ENCODE assay signal across 28 mouse cellular contexts in the genomic region with DNA sequence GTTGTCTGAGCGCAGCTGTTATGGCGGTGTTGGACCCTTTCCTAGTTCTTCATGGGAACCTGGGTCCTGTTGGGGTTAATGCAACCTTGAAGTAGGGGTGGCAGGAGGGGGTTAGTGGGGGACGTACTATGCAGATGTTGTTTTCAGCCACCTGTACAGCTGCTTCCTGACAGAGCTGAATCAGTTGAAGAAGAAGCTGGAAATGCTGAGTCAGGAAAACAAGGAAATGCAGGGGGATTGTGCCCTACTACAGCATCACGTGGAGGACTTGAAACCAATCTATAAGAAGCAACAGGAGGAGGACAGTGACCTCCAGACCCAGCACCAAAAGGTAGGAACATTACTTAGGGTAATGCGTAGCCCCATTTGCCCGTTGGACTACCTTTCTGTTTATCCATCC. TPM values are rescaled to one million over a fixed set of nuclear protein-coding genes. Genes with fewer than 3 reads are reported as not detected.
A peak's percentile ranks its signal among the peaks of the same experiment; 100 is the strongest.
DNase-seq lines count a peak whose midpoint lies in the region; ATAC-seq and TF ChIP-seq lines count a peak whose summit lies in the region.
"Had no signal": no experiment of that assay in that cellular context is flagged by ENCODE, and none has a peak within 500 bp of the region (broad histone marks: within the 10 kb centered on the region; RNA-seq: fewer than 3 reads in every experiment).

No protein-coding gene starts in this region.

- peak; percentile 31 for DNase-seq in heart, embryonic 10.5 days (ENCODE audit: low spot score)
- DNase-seq in heart, adult 18-20 months: no peak
- peak; percentile 3 for DNase-seq in midbrain, embryonic 10.5 days (ENCODE audit: low spot score)
- DNase-seq in midbrain, postnatal 0 days (ENCODE audit: low spot score): no peak
- no peak for DNase-seq in CH12.LX (ENCODE audit: extremely low read depth)
- no peak for DNase-seq in ES-E14 (ENCODE audit: low read depth, low spot score)
- DNase-seq in adrenal gland, postnatal 36 days: no peak
- DNase-seq: adrenal gland, adult 2 months; adrenal gland, postnatal 10 days; cerebellum, adult 11 months; cerebellum, adult 18-20 months; cerebellum, adult 8-10 months; cerebellum, adult 9-11 months; cerebellum, postnatal 14 days; cerebellum, postnatal 36 days; embryo, embryonic 11 days had no signal

- H3K36me3 ChIP-seq in heart, embryonic 10.5 days: no peaks in the 10 kb centered on the region
- no peaks in the 10 kb centered on the region for H3K36me3 ChIP-seq in midbrain, embryonic 10.5 days
- H3K36me3 ChIP-seq in midbrain, postnatal 0 days (ENCODE audit: insufficient read depth, low read length): no peaks in the 10 kb centered on the region
- H3K36me3 ChIP-seq in CH12.LX (replicated peaks in 1 of 2; ENCODE audit: control insufficient read depth in 1 of 2, insufficient read depth in 1 of 2, low read length in 1 of 2) (no peaks in the 10 kb centered on the region), ES-E14 (ENCODE audit: control insufficient read depth, insufficient read depth, low read length, poor library complexity, severe bottlenecking) (no peaks in the 10 kb centered on the region)
- H3K36me3 ChIP-seq: embryonic facial prominence, embryonic 13.5 days; embryonic facial prominence, embryonic 15.5 days; forebrain, embryonic 10.5 days; forebrain, embryonic 12.5 days had no signal

- H3K9ac ChIP-seq in midbrain, postnatal 0 days (replicated peaks; ENCODE audit: low read length, poor library complexity, severe bottlenecking): no peak overlapping the region
- H3K9ac ChIP-seq in CH12.LX (ENCODE audit: insufficient read depth, low read depth) (no peak overlapping the region), ES-E14 (ENCODE audit: insufficient read depth, low read depth, low read length, poor library complexity, severe bottlenecking) (no peak overlapping the region)
- H3K9ac ChIP-seq: embryonic facial prominence, embryonic 13.5 days; embryonic facial prominence, embryonic 15.5 days; forebrain, embryonic 12.5 days had no signal

- WGBS in heart, embryonic 10.5 days: 80% methylated on average over 6 of the region's 6 CpGs
- 85% methylated on average over 6 of the region's 6 CpGs for WGBS in midbrain, embryonic 10.5 days
- WGBS in midbrain, postnatal 0 days: 80% methylated on average over 6 of the region's 6 CpGs

- peaks cover 3% of the 10 kb centered on the region; the same call in 1 of the 2 replicates for H3K27me3 ChIP-seq in heart, embryonic 10.5 days (ENCODE audit: insufficient read depth, poor library complexity, severe bottlenecking)
- H3K27me3 ChIP-seq in midbrain, embryonic 10.5 days (ENCODE audit: low read depth, poor library complexity, severe bottlenecking): no peaks in the 10 kb centered on the region
- no peaks in the 10 kb centered on the region for H3K27me3 ChIP-seq in midbrain, postnatal 0 days (ENCODE audit: insufficient read depth, low read length)
- no peaks in the 10 kb centered on the region for H3K27me3 ChIP-seq in CH12.LX (replicated peaks)
- H3K27me3 ChIP-seq: embryonic facial prominence, embryonic 13.5 days; embryonic facial prominence, embryonic 15.5 days; forebrain, embryonic 12.5 days had no signal

- no peak overlapping the region for H3K4me3 ChIP-seq in heart, embryonic 10.5 days
- no peak overlapping the region for H3K4me3 ChIP-seq in midbrain, embryonic 10.5 days
- H3K4me3 ChIP-seq in midbrain, postnatal 0 days (ENCODE audit: low read depth, low read length): no peak overlapping the region
- H3K4me3 ChIP-seq in CH12.LX (replicated peaks in 1 of 3; ENCODE audit: low read depth in 2 of 3, low read length in 2 of 3, poor library complexity in 1 of 3) (no peak overlapping the region), ES-E14 (ENCODE audit: insufficient read depth in 1 of 2, low read depth in 1 of 2, low read length in 2 of 2, poor library complexity in 1 of 2, severe bottlenecking in 1 of 2) (no peak overlapping the region)
- H3K4me3 ChIP-seq: embryonic facial prominence, embryonic 13.5 days; embryonic facial prominence, embryonic 15.5 days; erythroblast, embryonic 14.5 days; forebrain, embryonic 10.5 days; forebrain, embryonic 12.5 days had no signal

- no peak for ATAC-seq in midbrain, postnatal 0 days (ENCODE audit: low FRiP score)
- ATAC-seq: forebrain, embryonic 14.5 days; forebrain, embryonic 16.5 days had no signal

- in situ Hi-C loops in CH12.LX (cut with MboI; ENCODE audit: low pct_ligation_motif_present, low pct_unique_long_range_greater_than_20kb, low sequenced_read_pairs) (no loop called here), ES-E14 (cut with MboI; ENCODE audit: low sequenced_read_pairs in 2 of 2, unreplicated experiment in 2 of 2) (no loop called here)

- TF ChIP-seq RAD21 in CH12.LX (IDR thresholded peaks at IDR 0.05; ENCODE audit: low read depth, low read length): no peak

- no peak for TF ChIP-seq EP300 in CH12.LX (IDR thresholded peaks at IDR 0.05; ENCODE audit: low read length)

- no peak overlapping the region for H3K4me2 ChIP-seq in midbrain, postnatal 0 days (ENCODE audit: low read depth, low read length, poor library complexity, severe bottlenecking)
- no peak overlapping the region for H3K4me2 ChIP-seq in CH12.LX (ENCODE audit: insufficient read depth, low read depth, poor library complexity, severe bottlenecking)
- H3K4me2 ChIP-seq: embryonic facial prominence, embryonic 13.5 days; embryonic facial prominence, embryonic 15.5 days; forebrain, embryonic 12.5 days had no signal

- H3K27ac ChIP-seq in heart, embryonic 10.5 days: no peak overlapping the region
- no peak overlapping the region for H3K27ac ChIP-seq in midbrain, embryonic 10.5 days (replicated peaks)
- no peak overlapping the region for H3K27ac ChIP-seq in midbrain, postnatal 0 days (ENCODE audit: low read depth, low read length)
- H3K27ac ChIP-seq in CH12.LX (ENCODE audit: insufficient read depth, low read depth) (no peak overlapping the region), ES-E14 (ENCODE audit: insufficient read depth, low read depth, low read length, poor library complexity, severe bottlenecking) (no peak overlapping the region)
- H3K27ac ChIP-seq: embryonic facial prominence, embryonic 13.5 days; embryonic facial prominence, embryonic 15.5 days; forebrain, embryonic 10.5 days; forebrain, embryonic 12.5 days had no signal

- no peak for TF ChIP-seq POLR2A in CH12.LX (IDR thresholded peaks at IDR 0.05; ENCODE audit: low read depth, low read length)

- H3K9me3 ChIP-seq in heart, embryonic 10.5 days: no peaks in the 10 kb centered on the region
- no peaks in the 10 kb centered on the region; the same call in 1 of the 2 replicates for H3K9me3 ChIP-seq in midbrain, embryonic 10.5 days (replicated peaks)
- H3K9me3 ChIP-seq in midbrain, postnatal 0 days (ENCODE audit: low read length): no peaks in the 10 kb centered on the region
- no peaks in the 10 kb centered on the region for H3K9me3 ChIP-seq in CH12.LX (replicated peaks; ENCODE audit: low read length)
- no peaks in the 10 kb centered on the region for H3K9me3 ChIP-seq in ES-E14 (ENCODE audit: control insufficient read depth, insufficient read depth, low read depth, low read length)
- H3K9me3 ChIP-seq: embryonic facial prominence, embryonic 13.5 days; embryonic facial prominence, embryonic 15.5 days; forebrain, embryonic 10.5 days; forebrain, embryonic 12.5 days had no signal

- dilution Hi-C loops in CH12.LX (cut with MboI; ENCODE audit: extremely low pct_ligation_motif_present, extremely low pct_unique_long_range_greater_than_20kb, low sequenced_read_pairs): no loop called here

- no peaks in the 10 kb centered on the region for H3K4me1 ChIP-seq in heart, embryonic 10.5 days
- no peaks in the 10 kb centered on the region for H3K4me1 ChIP-seq in midbrain, embryonic 10.5 days
- H3K4me1 ChIP-seq in midbrain, postnatal 0 days (ENCODE audit: insufficient read depth, low read length): no peaks in the 10 kb centered on the region
- H3K4me1 ChIP-seq in CH12.LX (ENCODE audit: control insufficient read depth in 1 of 2, insufficient read depth in 2 of 2) (peaks cover 0 to 4% of the 10 kb centered on the region in 2 experiments; a peak in 1 of 4 replicates), ES-E14 (ENCODE audit: control insufficient read depth in 2 of 2, insufficient read depth in 2 of 2, low read length in 2 of 2, poor library complexity in 1 of 2) (no peaks in the 10 kb centered on the region)
- H3K4me1 ChIP-seq: embryonic facial prominence, embryonic 13.5 days; embryonic facial prominence, embryonic 15.5 days; forebrain, embryonic 10.5 days; forebrain, embryonic 12.5 days had no signal

- no peaks in the 10 kb centered on the region for H3K79me2 ChIP-seq in CH12.LX (replicated peaks; ENCODE audit: control insufficient read depth, extremely low read depth, insufficient read depth, poor library complexity, severe bottlenecking)

- TF ChIP-seq CTCF in midbrain, postnatal 0 days (IDR thresholded peaks at IDR 0.05): no peak
- no peak for TF ChIP-seq CTCF in CH12.LX (conservative IDR thresholded peaks at IDR 0.05 in 1 of 2, IDR thresholded peaks at IDR 0.05 in 1 of 2; ENCODE audit: low read depth in 2 of 2, low read length in 2 of 2)

TF ChIP-seq in CH12.LX, 34 proteins besides CTCF, POLR2A, EP300 and RAD21 (continues in another document):
- TF ChIP-seq MAFK (IDR thresholded peaks at IDR 0.05; ENCODE audit: insufficient replicate concordance, low read length) (peak; percentile 61), NRF1 (IDR thresholded peaks at IDR 0.05; ENCODE audit: low read depth, low read length) (no peak), CHD1 (IDR thresholded peaks at IDR 0.05; ENCODE audit: low read depth, low read length) (no peak), TBP (conservative IDR thresholded peaks at IDR 0.05; ENCODE audit: low read depth, low read length) (no peak), SMC3 (IDR thresholded peaks at IDR 0.05; ENCODE audit: low read depth, low read length) (no peak)

TF ChIP-seq in ES-E14, 5 proteins besides CTCF, POLR2A, EP300 and RAD21:
- TF ChIP-seq MAFK (IDR thresholded peaks at IDR 0.05; ENCODE audit: insufficient read depth, low read depth, low read length) (peak; percentile 82), ZC3H11A (IDR thresholded peaks at IDR 0.05; ENCODE audit: borderline replicate concordance, low read depth, low read length) (no peak)
TF ChIP-seq in ES-E14: peak in this region for 1.

RNA-seq across cellular contexts. Expression of a gene that starts 13.7 kb away (rescaled TPM):
- not detected in 2 replicates for polyA plus RNA-seq in heart, embryonic 10.5 days (2016; fragmentation: Nextera tagmentation; extraction: Ambion mirVana)
- total RNA-seq in heart, adult 18-20 months (2021): not detected
- not detected in 2 replicates for polyA plus RNA-seq in midbrain, embryonic 10.5 days (2016; fragmentation: Nextera tagmentation; extraction: Ambion mirVana)
- not detected in 2 replicates for total RNA-seq in midbrain, postnatal 0 days (2014; rRNA removed)
- polyA plus RNA-seq in midbrain, postnatal 0 days (2015; fragmentation: Nextera tagmentation; extraction: Ambion mirVana): 0.11 TPM in 1 of 2 replicates, not detected in the other
- total RNA-seq in CH12.LX (2012; rRNA removed) (not detected in 2 replicates), CH12.LX (2014; rRNA removed) (0.15 TPM in 1 of 2 replicates, not detected in the other), ES-E14 (2012; rRNA removed) (not detected in 2 replicates)
- polyA plus RNA-seq in CH12.LX (2012; ENCODE audit: insufficient read length, low read depth): 0.17 and 0.25 TPM in 2 replicates
- not detected for total RNA-seq in adrenal gland, postnatal 36 days (2021)
- total RNA-seq: adrenal gland, adult 2 months; adrenal gland, postnatal 10 days; adrenal gland, postnatal 4 days; common myeloid progenitor, adult 5-6 weeks; MEL had no signal
- polyA plus RNA-seq: adrenal gland, adult 2 months; C2C12; embryonic facial prominence, embryonic 11.5 days; embryonic facial prominence, embryonic 13.5 days; erythroblast, embryonic 14.5 days; forebrain, embryonic 10.5 days; forebrain, embryonic 12.5 days; forebrain, embryonic 14.5 days; forebrain, embryonic 16.5 days had no signal

Comparison
In these comparisons a context has a peak if more than half of its experiments do, and no peak if none do; other contexts are left out.
1. DNase-seq: peak in heart, embryonic 10.5 days (single experiment) and midbrain, embryonic 10.5 days (single experiment); none in heart, adult 18-20 months (0 of 2), midbrain, postnatal 0 days (single experiment), CH12.LX (single experiment), ES-E14 (single experiment) and adrenal gland, postnatal 36 days (0 of 2).